Mouse (Mus musculus): ENCODE results near the gene Limd2. TPM values are rescaled to one million over a fixed set of nuclear protein-coding genes. Genes with fewer than 3 reads are reported as not detected.
"Not testable (repeated sequence)": the region's sequence is repeated elsewhere in the genome, so short reads cannot be mapped to it uniquely, and the experiment has no call there.

The Limd2 gene
- total RNA-seq, 2 experiments from 2014 or later, result 1.9 to 3.3 TPM

DNA sequence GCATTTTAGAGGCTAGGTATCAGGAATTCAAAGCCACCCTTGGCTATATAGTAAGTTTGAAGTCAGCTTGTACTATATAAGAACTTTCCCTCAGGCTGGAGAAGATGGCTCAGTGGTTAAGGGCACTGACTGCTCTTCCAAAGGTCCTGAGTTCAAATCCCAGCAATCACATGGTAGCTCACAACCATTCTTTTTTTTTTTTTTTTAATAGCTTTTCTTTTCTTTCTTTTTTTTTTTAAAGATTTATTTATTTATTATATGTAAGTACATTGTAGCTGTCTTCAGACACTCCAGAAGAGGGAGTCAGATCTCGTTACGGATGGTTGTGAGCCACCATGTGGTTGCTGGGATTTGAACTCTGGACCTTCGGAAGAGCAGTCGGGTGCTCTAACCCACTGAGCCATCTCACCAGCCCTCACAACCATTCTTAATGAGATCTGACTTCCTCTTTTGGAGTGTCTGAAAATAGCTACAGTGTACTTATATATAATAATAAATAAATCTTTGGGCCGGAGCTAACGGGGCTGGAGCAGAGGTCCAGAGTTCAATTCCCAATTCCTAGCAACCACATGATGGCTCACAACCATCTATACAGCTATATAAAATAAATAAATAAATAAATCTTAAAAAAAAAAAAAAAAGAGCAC is 33.8 kb downstream of the Limd2 start:
- not testable (repeated sequence) for DNase-seq

DNA sequence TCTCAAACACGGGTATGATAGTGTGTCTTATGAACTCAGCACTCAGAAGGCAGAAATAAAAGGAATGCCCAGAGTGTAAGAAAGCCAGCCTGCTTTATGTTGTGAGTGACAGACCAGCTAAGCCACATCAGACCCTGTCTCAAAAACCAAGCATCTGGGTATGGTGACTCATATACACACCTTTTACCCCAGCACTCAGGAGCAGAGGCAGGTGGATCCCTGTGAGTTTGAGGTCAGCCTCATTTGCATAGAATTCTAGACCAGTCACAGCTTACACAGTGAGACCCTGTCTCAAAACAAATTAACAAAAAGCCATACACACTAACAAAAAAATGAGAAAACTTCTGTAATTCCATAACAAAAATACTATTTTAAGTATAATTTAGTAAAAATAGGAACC is 34.8 kb downstream of the Limd2 start:
- DNase-seq, result no peak

DNA sequence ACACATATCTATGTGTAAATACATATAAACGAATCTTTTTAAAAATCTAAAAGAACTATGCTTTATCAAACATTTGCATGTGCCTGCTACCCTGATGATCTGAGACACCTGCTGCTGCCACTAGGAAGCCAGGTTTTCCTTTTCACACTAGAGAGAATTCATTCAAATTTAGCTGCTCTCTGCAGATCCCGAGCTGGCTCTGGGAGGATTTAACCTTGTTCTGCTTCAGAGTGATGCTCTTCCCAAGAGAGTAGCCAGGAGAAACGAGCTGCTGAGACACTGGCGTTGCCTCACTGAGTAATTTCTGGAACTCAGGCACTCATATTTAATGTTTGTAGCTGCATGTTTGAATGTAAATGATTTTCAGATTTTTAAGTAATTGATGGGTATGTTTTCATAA is 35.9 kb downstream of the Limd2 start:
- no peak for DNase-seq

DNA sequence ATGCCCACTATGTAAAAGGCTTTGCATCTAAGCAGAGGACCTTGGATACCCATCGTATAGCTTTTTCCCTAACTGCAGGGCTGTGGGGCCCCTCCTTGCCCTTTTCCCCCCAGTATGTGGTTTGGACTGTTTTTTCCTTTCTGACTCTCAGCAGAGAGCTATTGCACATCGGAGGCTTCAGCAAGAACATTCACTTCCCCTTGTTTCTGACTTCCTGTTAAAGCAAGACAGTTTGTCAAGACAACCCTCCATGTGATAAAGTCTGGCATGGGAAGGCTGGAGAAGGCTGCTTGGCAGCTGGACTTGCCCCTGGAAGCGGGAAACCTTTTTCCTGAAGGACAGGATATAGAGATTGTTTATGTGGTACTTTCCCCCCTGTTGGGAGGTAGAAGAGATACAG is 37.9 kb downstream of the Limd2 start:
- DNase-seq, result peak; percentile 9

DNA sequence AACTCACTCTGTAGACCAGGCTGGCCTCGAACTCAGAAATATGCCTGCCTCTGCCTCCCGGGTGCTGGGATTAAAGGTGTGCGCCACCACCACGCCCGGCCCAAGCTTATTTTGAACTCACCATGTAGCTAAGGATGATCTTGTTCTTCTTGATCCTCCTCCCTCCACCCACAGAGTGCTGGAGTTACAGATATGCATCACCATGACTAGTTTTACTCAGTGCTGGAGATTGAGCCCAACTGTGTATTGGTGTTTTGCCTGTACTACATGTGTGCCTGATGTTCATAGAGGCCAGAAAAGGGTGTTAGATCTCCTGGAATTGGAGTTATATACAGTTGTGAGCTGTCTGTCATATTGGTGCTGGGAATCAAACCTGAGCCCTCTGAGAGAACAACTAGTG is 38.4 kb downstream of the Limd2 start:
- DNase-seq, result no peak

DNA sequence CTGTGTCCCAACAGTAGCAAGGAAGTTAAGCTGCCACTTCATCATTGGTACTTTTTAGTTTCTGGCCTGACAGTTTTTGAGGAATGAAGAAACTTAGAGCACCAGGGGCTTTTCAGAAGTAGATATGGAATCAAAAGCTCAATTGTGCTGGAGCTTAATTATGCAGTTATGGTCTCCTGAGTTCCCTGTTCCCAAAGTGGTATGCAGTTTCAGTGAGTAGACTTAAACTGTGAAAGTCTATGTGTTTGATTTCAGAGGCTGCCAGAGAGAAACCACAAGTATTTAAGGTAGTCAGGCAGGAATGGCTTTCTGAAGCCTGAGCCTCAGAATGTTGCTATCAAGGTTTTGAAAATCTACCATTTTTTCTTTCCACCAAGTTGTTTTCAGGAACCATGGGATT is 49.0 kb downstream of the Limd2 start:
- no peak for DNase-seq

Other genes starting within 250 kb of the Limd2 start
- 1 to 10 TPM; 4.2 to 6.6 TPM for gene Cyb561, start 207.5 kb downstream of the Limd2 start, total RNA-seq (2021)
- 10 to 100 TPM; 31.1 to 33.9 TPM for gene Ace, start 192.9 kb downstream of the Limd2 start, total RNA-seq (2021)
- gene Ace3, start 166.2 kb downstream of the Limd2 start, total RNA-seq (2021), result not detected
- not detected for gene Kcnh6, start 152.7 kb downstream of the Limd2 start, total RNA-seq (2021)
- gene Dcaf7, start 124.0 kb downstream of the Limd2 start, total RNA-seq (2021), result 10 to 100 TPM; 25.9 to 26.1 TPM
- gene Taco1, start 94.8 kb downstream of the Limd2 start, total RNA-seq (2021), result 10 to 100 TPM; 42.1 to 44.3 TPM
- gene Map3k3, start 76.2 kb downstream of the Limd2 start, total RNA-seq (2021), result 10 to 100 TPM; 18.5 to 20.8 TPM
- gene Gm10840, start within 50 bp of the Limd2 start, total RNA-seq (2021), result not detected
- 10 to 100 TPM in 1 of 2 experiments, 1 to 10 TPM in 1; 9.8 to 10.2 TPM for gene Strada, start 41.3 kb upstream of the Limd2 start, total RNA-seq (2021)
- 10 to 100 TPM; 58.1 to 69.1 TPM for gene Ccdc47, start 55.5 kb upstream of the Limd2 start, total RNA-seq (2021)
- gene Ddx42, start 56.1 kb upstream of the Limd2 start, total RNA-seq (2021), result 10 to 100 TPM; 20.2 to 20.7 TPM
- gene Ftsj3, start 95.2 kb upstream of the Limd2 start, total RNA-seq (2021), result 10 to 100 TPM; 19.4 to 21.9 TPM
- 100 to 1,000 TPM; 126 to 130 TPM for gene Psmc5, start 95.3 kb upstream of the Limd2 start, total RNA-seq (2021)
- gene Smarcd2, start 112.1 kb upstream of the Limd2 start, total RNA-seq (2021), result 10 to 100 TPM; 10.3 to 16.6 TPM
- under 1 TPM in 1 of 2 experiments, not detected in 1; 0.08 TPM for gene Tcam1, start 115.8 kb upstream of the Limd2 start, total RNA-seq (2021)
- not detected for gene Gh, start 141.0 kb upstream of the Limd2 start, total RNA-seq (2021)
- gene Cd79b, start 153.9 kb upstream of the Limd2 start, total RNA-seq (2021), result under 1 TPM; 0.51 to 0.70 TPM
- gene Scn4a, start 192.4 kb upstream of the Limd2 start, total RNA-seq (2021), result 100 to 1,000 TPM; 310 to 342 TPM
- gene Prr29, start 204.6 kb upstream of the Limd2 start, total RNA-seq (2021), result 1 to 10 TPM; 7.0 to 8.0 TPM
- gene Icam2, start 227.2 kb upstream of the Limd2 start, total RNA-seq (2021), result 1 to 10 TPM; 4.3 to 7.2 TPM

Measured in gastrocnemius, postnatal 25 days (tissue).